Mouse (Mus musculus) limb, embryonic 12.5 days (tissue): ENCODE data around the gene Ackr2. TPM values are rescaled to one million over a fixed set of nuclear protein-coding genes. Genes with fewer than 3 reads are reported as not detected.

ENCODE experiments used
- ATAC-seq: fragments of 200-750 bp; cut with Nextera tagmentation; 2 replicates; pipeline ENCODE4 v1.8.0; 2017; ENCODE audit warnings: low read depth, moderate TSS enrichment; ENCODE audit not compliant: insufficient number of reproducible peaks, insufficient read depth, low FRiP score, low TSS enrichment
- H3K27ac ChIP-seq: fragments of 300-500 bp; sonication (generic); 2 replicates; pipeline ENCODE4 v1.5.1; 2016; ENCODE audit warnings: mild to moderate bottlenecking, moderate library complexity
- H3K27me3 ChIP-seq: fragments of 300-500 bp; sonication (generic); 2 replicates; pipeline ENCODE4 v1.6.1; 2016; ENCODE audit warnings: mild to moderate bottlenecking, moderate library complexity
- H3K36me3 ChIP-seq: fragments of 300-500 bp; sonication (generic); 2 replicates; pipeline ENCODE4 v1.6.1; 2016; ENCODE audit warnings: mild to moderate bottlenecking, moderate library complexity
- H3K4me1 ChIP-seq: fragments of 300-500 bp; sonication (generic); replicated peaks from 2 replicates; pipeline ENCODE4 v1.6.1; 2016
- H3K4me2 ChIP-seq: fragments of 300-500 bp; sonication (generic); 2 replicates; pipeline ENCODE4 v1.6.1; 2016; ENCODE audit warnings: mild to moderate bottlenecking, moderate library complexity
- H3K4me3 ChIP-seq: fragments of 300-500 bp; sonication (generic); replicated peaks from 2 replicates; pipeline ENCODE4 v1.5.1; 2016; ENCODE audit warnings: mild to moderate bottlenecking
- H3K9ac ChIP-seq: fragments of 300-500 bp; sonication (generic); replicated peaks from 2 replicates; pipeline ENCODE4 v1.6.1; 2016; ENCODE audit warnings: mild to moderate bottlenecking, moderate library complexity
- H3K9me3 ChIP-seq: fragments of 300-500 bp; sonication (generic); 2 replicates; pipeline ENCODE4 v1.6.1; 2016; ENCODE audit warnings: mild to moderate bottlenecking, moderate library complexity
- WGBS: fragments of 180-500 bp; shearing (Covaris S2); methylation state at CpG from one replicate; pipeline ENCODE4 v1.1.7; 2016; 5-methylcytosine and 5-hydroxymethylcytosine counted together
- polyA plus RNA-seq: library from polyadenylated mRNA; unstranded; fragments of >200 nt; fragmentation: Nextera tagmentation; extraction: Ambion mirVana; gene quantifications from 2 replicates; pipeline ENCODE4 v1.2.1, GENCODE M21; 2016

Gene Ackr2
- polyA plus RNA-seq, 1 experiment from 2014 or later = not detected

DNA sequence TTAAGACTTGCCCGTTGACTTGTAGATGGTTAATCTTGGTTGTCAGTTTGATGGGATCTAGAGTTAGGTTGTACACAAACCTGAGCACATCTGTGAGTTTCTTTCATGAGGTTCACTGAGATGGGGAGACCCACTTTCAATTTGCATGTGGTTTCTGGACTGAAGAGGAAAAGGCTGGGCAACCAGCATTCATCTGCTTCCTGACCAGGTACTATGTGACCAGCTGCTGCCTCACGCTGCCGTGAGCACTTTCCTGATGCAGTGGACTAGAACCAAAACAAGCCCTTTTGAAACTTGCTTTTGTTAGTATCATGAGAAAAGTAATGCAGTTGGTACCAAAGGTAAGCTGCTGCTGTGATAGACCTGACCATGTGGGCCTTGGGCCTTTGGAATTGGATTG, 44.9 kb downstream of the Ackr2 start:
- H3K27me3 ChIP-seq = peaks cover 6% of the 10 kb centered on the region
- H3K27ac ChIP-seq = no peak overlapping the region
- no peaks in the 10 kb centered on the region for H3K9me3 ChIP-seq
- H3K4me2 ChIP-seq = no peak overlapping the region
- no peak overlapping the region for H3K9ac ChIP-seq
- 88% methylated on average over 3 of the region's 3 CpGs for WGBS
- no peaks in the 10 kb centered on the region; the same call in 1 of the 2 replicates for H3K36me3 ChIP-seq
- ATAC-seq = no peak
- H3K4me1 ChIP-seq = no peaks in the 10 kb centered on the region
- no peak overlapping the region for H3K4me3 ChIP-seq

DNA sequence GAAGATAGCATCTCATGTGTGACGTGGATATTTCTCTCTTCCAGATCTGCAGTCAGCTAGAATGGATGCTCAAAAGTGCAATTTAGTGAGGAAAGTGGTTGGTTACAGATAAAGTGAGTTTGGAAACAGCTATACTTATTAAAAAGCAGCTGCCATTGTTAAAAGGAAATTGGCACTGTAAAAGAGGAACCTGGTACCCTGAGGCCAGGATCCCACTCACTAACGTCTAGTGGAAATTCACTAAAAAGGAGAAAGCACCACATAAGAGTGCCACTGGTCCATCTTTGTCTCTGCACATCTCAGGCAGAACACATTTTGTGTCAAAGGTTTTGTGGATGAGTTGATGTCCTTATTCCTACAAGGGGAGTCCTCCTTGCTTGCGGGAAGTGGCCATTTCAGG, 45.5 kb downstream of the Ackr2 start:
- 86% methylated on average over 3 of the region's 3 CpGs for WGBS
- H3K4me1 ChIP-seq = no peaks in the 10 kb centered on the region
- no peak overlapping the region for H3K9ac ChIP-seq
- no peak for ATAC-seq
- peaks cover 6% of the 10 kb centered on the region for H3K27me3 ChIP-seq
- H3K4me3 ChIP-seq = no peak overlapping the region
- no peaks in the 10 kb centered on the region; the same call in 1 of the 2 replicates for H3K36me3 ChIP-seq
- H3K27ac ChIP-seq = no peak overlapping the region
- no peak overlapping the region for H3K4me2 ChIP-seq
- H3K9me3 ChIP-seq = no peaks in the 10 kb centered on the region

DNA sequence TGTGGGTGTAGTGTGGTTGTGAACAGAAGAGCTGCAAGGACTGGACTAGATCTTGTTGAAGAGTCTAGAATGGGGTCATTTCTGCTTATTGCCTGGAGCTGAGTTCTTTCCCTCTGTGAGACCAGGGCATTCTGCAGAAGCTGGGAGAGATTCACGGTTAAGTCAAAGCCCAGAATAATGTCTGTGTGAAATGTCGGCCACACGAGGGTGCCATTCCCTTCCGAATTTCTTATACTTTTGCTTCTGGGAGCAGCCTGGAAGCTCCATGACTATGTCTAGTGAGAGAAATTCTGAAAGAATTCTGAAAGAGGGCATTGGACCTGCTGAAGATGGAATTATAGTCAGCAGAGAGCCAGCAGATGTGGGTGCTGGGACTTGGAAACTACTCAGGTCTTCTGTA, 49.6 kb downstream of the Ackr2 start:
- no peak overlapping the region for H3K27ac ChIP-seq
- H3K4me1 ChIP-seq = peaks cover 16% of the 10 kb centered on the region
- ATAC-seq = no peak
- H3K36me3 ChIP-seq = no peaks in the 10 kb centered on the region; the same call in 1 of the 2 replicates
- no peak overlapping the region for H3K4me2 ChIP-seq
- WGBS = 14% methylated on average over 4 of the region's 4 CpGs
- H3K9me3 ChIP-seq = no peaks in the 10 kb centered on the region
- H3K9ac ChIP-seq = no peak overlapping the region
- no peak overlapping the region for H3K4me3 ChIP-seq
- H3K27me3 ChIP-seq = peaks cover 6% of the 10 kb centered on the region

DNA sequence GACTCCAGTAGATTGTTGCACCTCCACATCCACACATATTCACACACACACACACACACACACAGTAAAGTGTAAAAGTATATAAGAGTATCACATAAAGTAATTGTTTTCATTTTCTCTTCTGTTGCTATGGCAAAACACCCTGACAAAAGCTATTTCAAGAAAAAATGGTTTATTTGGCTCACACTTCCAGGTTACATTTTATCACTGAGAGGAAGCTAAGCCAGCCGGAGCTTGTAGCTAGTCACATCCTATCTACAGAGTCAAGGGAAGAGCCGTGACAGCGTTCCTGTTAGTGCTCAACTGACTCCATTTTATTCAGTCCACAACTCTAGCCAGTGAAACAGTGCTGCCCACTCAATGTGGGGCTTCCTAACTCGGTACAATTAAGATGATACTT, 50.3 kb downstream of the Ackr2 start:
- Histone ChIP-seq H3K27me3 (peaks cover 6% of the 10 kb centered on the region), H3K36me3 (no peaks in the 10 kb centered on the region; the same call in 1 of the 2 replicates)
- WGBS = 79% methylated on average over 4 of the region's 4 CpGs

DNA sequence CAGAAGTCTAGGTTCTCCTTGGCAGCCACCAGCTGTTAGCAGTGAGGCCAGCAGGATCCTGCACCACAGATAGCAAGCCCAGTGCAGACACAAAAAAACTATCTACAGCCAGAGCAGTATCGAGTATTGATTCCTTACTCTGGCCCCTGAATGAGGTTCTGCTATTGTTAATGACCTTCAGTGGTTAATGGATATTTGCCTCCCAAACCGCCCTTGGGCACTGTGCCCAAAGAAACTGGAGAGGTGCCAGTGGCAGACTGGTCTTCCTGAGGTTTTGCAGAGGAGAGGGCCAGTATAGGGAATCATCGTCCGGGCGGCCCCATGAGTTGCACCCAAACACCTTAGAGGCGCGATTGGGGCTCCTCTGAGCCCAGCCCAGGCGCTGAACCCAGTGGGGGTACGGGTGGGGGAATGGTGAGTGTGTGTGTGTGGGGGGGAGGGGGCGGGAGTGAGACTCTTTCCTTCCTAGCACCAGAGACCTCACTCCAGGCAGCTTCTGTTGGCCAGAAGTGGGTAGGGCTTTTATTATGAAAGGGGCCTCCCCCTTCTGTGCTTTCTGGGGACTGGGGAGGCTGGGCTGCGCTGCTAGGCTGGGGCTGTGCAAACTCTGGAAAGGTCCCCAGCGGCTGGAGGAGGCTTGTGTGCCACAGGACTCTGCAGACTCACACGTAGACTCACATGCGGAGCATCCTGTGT, 52.4 kb downstream of the Ackr2 start, which contains the start of gene Fam198a:
TSS of gene Fam198a (plus strand) at position 571 of the 696 bp plus-strand sequence.
- no peaks in the 10 kb centered on the region for H3K9me3 ChIP-seq
- H3K27me3 ChIP-seq = peaks cover 6% of the 10 kb centered on the region
- ATAC-seq = peak; percentile 87
- 7% methylated on average over 13 of the region's 14 CpGs for WGBS
- peak within 1 kb of the TSS; percentile 54 for H3K4me2 ChIP-seq
- H3K36me3 ChIP-seq = no peaks in the 10 kb centered on the region; the same call in 1 of the 2 replicates
- H3K27ac ChIP-seq = peak within 1 kb of the TSS; percentile 67
- H3K9ac ChIP-seq = peak within 1 kb of the TSS; percentile 56; the same call in 1 of the 2 replicates
- H3K4me3 ChIP-seq = peak within 1 kb of the TSS; percentile 31
- peaks cover 19% of the 10 kb centered on the region for H3K4me1 ChIP-seq

More for the DNA sequence above, 50.3 kb downstream of the Ackr2 start:
- Histone ChIP-seq H3K9me3 (no peaks in the 10 kb centered on the region), H3K9ac (no peak overlapping the region), H3K4me1 (peaks cover 16% of the 10 kb centered on the region), H3K4me2 (no peak overlapping the region), H3K4me3 (no peak overlapping the region), H3K27ac (no peak overlapping the region)
- no peak for ATAC-seq

DNA sequence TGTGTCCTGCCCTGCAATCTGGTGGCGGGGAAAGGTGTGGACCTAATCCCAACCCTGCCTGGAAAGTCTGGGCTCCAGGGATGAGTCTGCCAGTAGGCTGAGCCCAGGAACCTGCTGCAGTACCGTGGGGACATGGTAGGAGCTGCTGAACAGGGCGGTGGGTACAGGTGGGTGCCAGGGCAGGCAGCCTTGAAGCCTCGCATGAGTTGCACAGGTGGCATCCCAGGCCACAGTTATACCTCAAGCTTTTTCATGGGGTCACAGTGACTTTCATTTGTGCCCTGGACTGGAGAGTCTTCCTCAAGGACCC, 52.9 kb downstream of the Ackr2 start:
- peak overlapping the region; percentile 56; the same call in 1 of the 2 replicates for H3K9ac ChIP-seq

DNA sequence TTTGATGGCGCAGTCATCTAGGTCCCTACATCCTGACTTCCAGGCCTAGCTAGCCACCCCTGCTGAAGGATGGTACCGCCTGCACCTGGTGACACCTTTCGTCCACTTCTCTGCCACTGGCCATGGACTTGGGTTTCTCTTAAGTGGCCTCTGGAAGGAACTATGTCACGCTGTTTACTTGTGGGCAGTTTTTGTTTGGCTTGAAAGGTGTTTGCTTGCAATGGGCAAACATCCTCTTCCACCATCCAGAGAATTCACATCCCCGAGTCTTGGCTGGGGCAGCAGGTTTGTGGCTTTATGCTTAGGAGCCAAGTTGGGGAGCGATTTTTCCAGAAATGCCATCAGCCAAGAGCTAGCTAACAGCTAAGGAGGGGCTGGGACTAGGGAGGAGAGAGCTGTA, 54.4 kb downstream of the Ackr2 start:
- ATAC-seq = no peak
- Histone ChIP-seq H3K9me3 (no peaks in the 10 kb centered on the region), H3K4me1 (peaks cover 19% of the 10 kb centered on the region), H3K9ac (no peak overlapping the region), H3K36me3 (no peaks in the 10 kb centered on the region), H3K27me3 (no peaks in the 10 kb centered on the region; the same call in 1 of the 2 replicates), H3K27ac (no peak overlapping the region), H3K4me3 (no peak overlapping the region), H3K4me2 (no peak overlapping the region)
- 92% methylated on average over 6 of the region's 6 CpGs for WGBS

More for the DNA sequence above, 52.9 kb downstream of the Ackr2 start:
- H3K36me3 ChIP-seq = no peaks in the 10 kb centered on the region
- peak overlapping the region; percentile 31 for H3K4me3 ChIP-seq
- H3K27me3 ChIP-seq = peaks cover 6% of the 10 kb centered on the region
- H3K9me3 ChIP-seq = no peaks in the 10 kb centered on the region
- peaks cover 19% of the 10 kb centered on the region for H3K4me1 ChIP-seq
- H3K27ac ChIP-seq = peak overlapping the region; percentile 67; the same call in 1 of the 2 replicates
- H3K4me2 ChIP-seq = peak overlapping the region; percentile 54
- 30% methylated on average over 4 of the region's 4 CpGs for WGBS
- peak; percentile 43; the same call in 1 of the 2 replicates for ATAC-seq

DNA sequence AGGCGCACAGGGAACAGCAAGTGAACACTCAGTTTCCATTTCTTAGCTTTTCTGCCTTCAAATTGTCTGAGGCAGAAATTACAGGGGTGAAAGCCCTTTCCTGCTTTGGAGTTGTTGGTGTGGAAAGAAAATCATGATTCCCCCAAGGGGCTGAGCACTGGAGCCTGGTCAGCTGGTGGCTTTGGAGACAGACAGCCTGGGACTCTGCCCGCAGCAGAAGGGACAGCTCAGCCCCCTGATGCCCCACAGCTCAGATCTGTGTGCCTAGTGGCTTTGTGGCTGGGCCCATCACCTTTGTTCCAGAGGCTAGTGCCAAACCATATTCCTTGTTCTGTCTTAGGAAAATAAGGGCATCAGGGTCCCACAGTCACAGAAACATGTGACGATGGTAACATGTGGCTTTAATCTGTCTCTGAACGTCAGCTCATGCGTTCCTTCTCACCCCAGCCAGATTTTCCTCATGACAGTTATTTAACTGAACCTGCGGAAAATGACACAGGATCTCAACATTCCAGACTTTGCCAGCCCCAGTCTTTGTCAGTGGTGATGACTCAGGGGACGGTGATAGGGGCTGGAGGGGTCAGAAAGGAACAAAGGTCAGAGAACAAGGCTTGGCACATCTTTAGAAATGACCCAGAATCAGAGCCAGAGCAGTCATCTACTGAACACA, 61.9 kb downstream of the Ackr2 start:
- ATAC-seq = no peak
- WGBS = 29% methylated on average over 7 of the region's 7 CpGs
- H3K27ac ChIP-seq = peak overlapping the region; percentile 1; the same call in 1 of the 2 replicates

More for the DNA sequence above, 61.9 kb downstream of the Ackr2 start:
- Histone ChIP-seq H3K27me3 (no peaks in the 10 kb centered on the region), H3K9ac (no peak overlapping the region), H3K4me3 (no peak overlapping the region), H3K9me3 (no peaks in the 10 kb centered on the region), H3K4me1 (peaks cover 6% of the 10 kb centered on the region; the same call in 1 of the 2 replicates), H3K36me3 (no peaks in the 10 kb centered on the region), H3K4me2 (no peak overlapping the region)

Other genes starting within 250 kb of the Ackr2 start
- 13.9 and 16.2 TPM in 2 replicates for gene Sec22c, start 192.9 kb upstream of the Ackr2 start, polyA plus RNA-seq
- gene Ss18l2, start 188.0 kb upstream of the Ackr2 start, polyA plus RNA-seq = 95.8 and 105 TPM in 2 replicates
- 68.4 and 71.5 TPM in 2 replicates for gene Nktr, start 179.2 kb upstream of the Ackr2 start, polyA plus RNA-seq
- gene Zfp651, start 139.0 kb upstream of the Ackr2 start, polyA plus RNA-seq = 13.7 and 16.7 TPM in 2 replicates
- 5.9 and 7.0 TPM in 2 replicates for gene Klhl40, start 120.7 kb upstream of the Ackr2 start, polyA plus RNA-seq
- gene Hhatl, start 105.8 kb upstream of the Ackr2 start, polyA plus RNA-seq = 0.19 and 0.22 TPM in 2 replicates
- 0.15 and 0.58 TPM in 2 replicates for gene Ccdc13, start 58.9 kb upstream of the Ackr2 start, polyA plus RNA-seq
- gene Higd1a, start 40.0 kb upstream of the Ackr2 start, polyA plus RNA-seq = 152 and 161 TPM in 2 replicates
- not detected in 2 replicates for gene Cyp8b1, start 17.9 kb downstream of the Ackr2 start, polyA plus RNA-seq
- gene Fam198a, start 52.6 kb downstream of the Ackr2 start, polyA plus RNA-seq = 1.6 and 1.8 TPM in 2 replicates
- 10.4 and 11.2 TPM in 2 replicates for gene Pomgnt2, start 98.8 kb downstream of the Ackr2 start, polyA plus RNA-seq
- gene Snrk, start 218.9 kb downstream of the Ackr2 start, polyA plus RNA-seq = 51.1 and 57.3 TPM in 2 replicates